Mouse (Mus musculus) heart, embryonic 12.5 days (tissue): ENCODE results near the gene Tpo. TPM values are rescaled to one million over a fixed set of nuclear protein-coding genes. Genes with fewer than 3 reads are reported as not detected.
A peak's percentile ranks its signal among the peaks of the same experiment; 100 is the strongest.

Experiments
- ATAC-seq: fragments of 200-750 bp; cut with Nextera tagmentation; 2 replicates; pipeline ENCODE4 v1.8.0; 2017; ENCODE audit warnings: moderate TSS enrichment, moderate library complexity; ENCODE audit not compliant: insufficient number of reproducible peaks, low FRiP score
- H3K27ac ChIP-seq: fragments of 300-500 bp; sonication (generic); 2 replicates; pipeline ENCODE4 v1.5.1; 2016; ENCODE audit warnings: mild to moderate bottlenecking, moderate library complexity; ENCODE audit not compliant: poor library complexity, severe bottlenecking
- H3K27me3 ChIP-seq: fragments of 300-500 bp; sonication (generic); replicated peaks from 2 replicates; pipeline ENCODE4 v1.6.1; 2016; ENCODE audit warnings: mild to moderate bottlenecking, moderate library complexity
- H3K36me3 ChIP-seq: fragments of 300-500 bp; sonication (generic); 2 replicates; pipeline ENCODE4 v1.6.1; 2016; ENCODE audit warnings: mild to moderate bottlenecking, moderate library complexity
- H3K4me1 ChIP-seq: fragments of 300-500 bp; sonication (generic); replicated peaks from 2 replicates; pipeline ENCODE4 v1.6.1; 2016; ENCODE audit warnings: mild to moderate bottlenecking
- H3K4me2 ChIP-seq: fragments of 300-500 bp; sonication (generic); 2 replicates; pipeline ENCODE4 v1.6.1; 2016; ENCODE audit warnings: mild to moderate bottlenecking, moderate library complexity
- H3K4me3 ChIP-seq: fragments of 300-500 bp; sonication (generic); 2 replicates; pipeline ENCODE4 v1.5.1; 2016; ENCODE audit warnings: mild to moderate bottlenecking
- H3K9ac ChIP-seq: fragments of 300-500 bp; sonication (generic); 2 replicates; pipeline ENCODE4 v1.6.1; 2016; ENCODE audit warnings: mild to moderate bottlenecking, moderate library complexity
- H3K9me3 ChIP-seq: fragments of 300-500 bp; sonication (generic); replicated peaks from 2 replicates; pipeline ENCODE4 v1.6.1; 2016; ENCODE audit warnings: mild to moderate bottlenecking, moderate library complexity
- WGBS: fragments of 180-500 bp; shearing (Covaris S2); methylation state at CpG from one replicate; pipeline ENCODE4 v1.1.7; 2016; 5-methylcytosine and 5-hydroxymethylcytosine counted together
- polyA plus RNA-seq: library from polyadenylated mRNA; unstranded; fragments of >200 nt; fragmentation: Nextera tagmentation; extraction: Ambion mirVana; gene quantifications from 2 replicates; pipeline ENCODE4 v1.2.1, GENCODE M21; 2016

Tpo gene
- polyA plus RNA-seq, 1 experiment from 2014 or later: 0.05 TPM

DNA sequence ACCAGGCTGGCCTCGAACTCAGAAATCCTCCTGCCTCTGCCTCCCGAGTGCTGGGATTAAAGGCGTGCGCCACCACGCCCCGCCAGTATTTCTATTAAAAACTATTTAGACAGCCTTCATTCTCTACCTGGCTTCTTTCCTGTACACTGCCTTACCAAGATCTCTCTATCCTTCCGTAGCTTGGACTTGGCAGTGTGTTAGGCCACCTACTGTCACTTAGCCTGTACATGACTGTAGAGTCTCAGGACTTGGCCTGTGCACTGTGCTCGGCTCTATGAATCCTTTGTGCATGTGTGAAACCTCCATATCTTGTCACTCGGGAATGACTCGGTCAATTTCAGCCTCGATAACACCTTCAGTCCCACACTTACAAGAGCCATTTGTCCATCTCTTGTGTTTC, 55.4 kb downstream of the Tpo start:
- H3K9ac ChIP-seq: no peak overlapping the region
- H3K27ac ChIP-seq: no peak overlapping the region
- no peak overlapping the region for H3K4me2 ChIP-seq
- peaks cover 15% of the 10 kb centered on the region for H3K4me1 ChIP-seq
- ATAC-seq: no peak
- 80% methylated on average over 11 of the region's 11 CpGs for WGBS
- no peaks in the 10 kb centered on the region for H3K27me3 ChIP-seq
- no peak overlapping the region for H3K4me3 ChIP-seq
- H3K36me3 ChIP-seq: no peaks in the 10 kb centered on the region
- H3K9me3 ChIP-seq: 0 out of 2 replicates have a peak, but pooled peaks cover 4% of the 10 kb centered on the region

DNA sequence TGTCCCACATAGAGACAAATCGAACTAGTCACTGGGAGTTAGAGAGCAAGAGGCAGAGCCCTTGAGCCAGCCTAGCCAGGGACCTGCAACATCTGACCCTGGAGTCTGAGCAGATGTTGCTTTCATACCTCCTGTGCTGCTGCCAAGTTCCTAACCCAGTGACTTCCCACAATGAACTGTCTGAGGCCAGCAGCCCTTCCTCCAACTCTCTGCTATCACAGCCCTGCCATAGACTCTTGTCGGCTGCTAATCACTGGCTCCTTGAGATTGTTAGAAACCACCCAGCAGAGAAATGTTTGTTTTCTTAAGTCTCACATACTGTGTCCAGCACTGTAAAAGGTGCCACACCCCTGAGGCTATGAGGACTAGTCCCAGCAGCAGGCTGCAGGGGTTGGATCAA, 56.1 kb downstream of the Tpo start:
- no peak overlapping the region for H3K4me3 ChIP-seq
- 0 out of 2 replicates have a peak, but pooled peaks cover 4% of the 10 kb centered on the region for H3K9me3 ChIP-seq
- H3K27me3 ChIP-seq: no peaks in the 10 kb centered on the region
- WGBS: 26% methylated on average over 2 of the region's 2 CpGs
- peaks cover 15% of the 10 kb centered on the region for H3K4me1 ChIP-seq
- ATAC-seq: peak; percentile 68; the same call in 1 of the 2 replicates
- H3K27ac ChIP-seq: no peak overlapping the region
- no peak overlapping the region for H3K9ac ChIP-seq
- H3K36me3 ChIP-seq: no peaks in the 10 kb centered on the region
- no peak overlapping the region for H3K4me2 ChIP-seq

DNA sequence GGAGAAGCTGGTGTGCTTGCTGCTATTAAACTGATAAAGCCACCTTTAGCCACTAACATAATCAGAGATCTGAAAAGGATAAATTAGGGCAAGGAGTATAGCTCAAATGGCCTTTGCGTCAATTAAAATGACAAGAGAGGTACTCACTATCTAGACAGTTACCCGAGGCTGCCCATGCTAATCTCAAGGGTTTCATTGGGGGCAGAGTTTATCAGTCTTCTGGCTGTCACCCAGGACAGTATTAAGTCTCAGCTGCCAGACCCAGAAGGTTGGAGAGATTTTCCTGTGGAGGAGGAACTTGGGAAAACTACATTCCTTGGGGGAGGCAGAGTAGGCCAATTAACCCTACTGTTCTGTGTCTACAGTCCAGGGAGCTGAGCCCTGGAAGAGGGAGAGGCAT, 63.1 kb downstream of the Tpo start:
- ATAC-seq: no peak
- no peak overlapping the region for H3K9ac ChIP-seq
- WGBS: 3% methylated on average over 2 of the region's 2 CpGs

DNA sequence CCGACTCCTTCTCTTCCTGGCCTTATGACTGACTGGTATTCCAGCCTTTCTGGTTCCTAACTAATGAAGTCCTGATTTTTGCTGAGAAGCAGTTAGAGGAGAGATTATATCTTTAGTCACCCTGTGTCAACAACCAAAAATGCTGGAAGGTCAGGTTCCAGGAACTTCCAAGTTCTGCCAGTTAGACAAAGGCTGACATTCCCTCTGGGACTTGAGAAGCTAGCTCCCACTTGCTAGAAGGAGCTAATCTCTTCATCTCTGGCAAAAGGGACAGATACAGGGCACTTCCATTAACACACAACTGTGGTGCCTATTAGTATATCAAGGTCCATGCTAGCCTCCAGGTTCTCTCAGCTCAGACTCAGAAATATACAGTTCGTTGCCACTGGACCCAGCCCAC, 64.6 kb downstream of the Tpo start:
- H3K9me3 ChIP-seq: no peaks in the 10 kb centered on the region
- H3K27ac ChIP-seq: no peak overlapping the region
- no peak overlapping the region for H3K4me3 ChIP-seq
- no peaks in the 10 kb centered on the region for H3K27me3 ChIP-seq
- ATAC-seq: no peak
- no peak overlapping the region for H3K9ac ChIP-seq
- peaks cover 12% of the 10 kb centered on the region for H3K4me1 ChIP-seq
- no peaks in the 10 kb centered on the region for H3K36me3 ChIP-seq
- H3K4me2 ChIP-seq: no peak overlapping the region
- 82% methylated on average over 2 of the region's 2 CpGs for WGBS

More for the DNA sequence above, 63.1 kb downstream of the Tpo start:
- no peaks in the 10 kb centered on the region for H3K27me3 ChIP-seq
- no peaks in the 10 kb centered on the region for H3K9me3 ChIP-seq
- no peak overlapping the region for H3K4me3 ChIP-seq
- H3K4me1 ChIP-seq: peaks cover 17% of the 10 kb centered on the region
- no peak overlapping the region for H3K27ac ChIP-seq
- no peak overlapping the region for H3K4me2 ChIP-seq
- H3K36me3 ChIP-seq: no peaks in the 10 kb centered on the region

DNA sequence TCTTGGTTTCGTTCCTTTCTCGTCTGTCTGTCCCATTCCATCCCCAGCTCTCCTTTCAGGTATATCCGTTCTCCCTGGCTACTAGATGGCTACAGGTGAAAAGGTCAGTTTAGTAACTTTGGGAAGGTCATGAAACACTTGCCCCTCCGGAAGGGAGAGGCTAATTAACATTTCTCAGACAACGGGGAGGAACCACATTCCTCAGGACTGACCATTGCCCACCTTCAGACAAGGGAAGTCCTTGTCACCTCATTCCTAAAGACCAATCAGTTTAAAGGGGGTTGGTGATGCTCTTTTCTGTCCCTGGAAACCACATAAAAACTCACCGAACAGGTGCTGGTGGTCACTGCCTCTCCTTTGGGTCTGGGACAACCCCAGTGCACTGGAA, 70.3 kb downstream of the Tpo start:
- no peak overlapping the region for H3K4me3 ChIP-seq
- no peaks in the 10 kb centered on the region for H3K36me3 ChIP-seq
- ATAC-seq: no peak
- no peak overlapping the region for H3K4me2 ChIP-seq
- H3K27ac ChIP-seq: no peak overlapping the region
- H3K27me3 ChIP-seq: peaks cover 12% of the 10 kb centered on the region
- 39% methylated on average over 6 of the region's 6 CpGs for WGBS
- peaks cover 6% of the 10 kb centered on the region for H3K4me1 ChIP-seq
- H3K9me3 ChIP-seq: no peaks in the 10 kb centered on the region
- H3K9ac ChIP-seq: no peak overlapping the region

DNA sequence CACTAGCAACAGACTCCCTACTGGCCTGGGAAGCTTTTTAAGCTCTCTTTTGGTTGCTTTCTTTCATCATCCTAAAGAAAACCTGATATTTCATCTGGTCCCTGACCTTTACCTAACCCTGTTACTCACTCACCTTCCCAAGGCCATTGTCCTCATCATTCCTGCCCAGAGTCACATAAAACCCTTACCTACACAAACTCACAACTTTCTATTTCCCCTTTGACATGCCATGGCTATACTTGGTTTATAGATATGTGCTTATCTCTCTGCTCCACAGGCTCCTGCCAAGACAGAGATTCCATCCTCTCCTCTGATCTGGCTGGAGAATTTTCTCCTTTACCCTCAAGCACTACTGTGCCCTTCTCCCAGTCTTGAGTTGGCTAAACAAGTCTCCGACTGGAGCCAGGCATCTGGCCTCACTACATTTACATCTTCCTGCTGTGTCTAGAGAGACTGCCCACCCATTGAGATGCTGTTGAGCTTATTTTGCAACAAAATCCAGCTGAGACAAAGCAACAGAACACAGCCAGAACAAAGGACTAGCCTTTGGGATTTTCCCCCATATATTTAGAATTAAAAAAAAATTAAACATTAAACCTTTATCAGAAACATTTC, 70.8 kb downstream of the Tpo start:
- no peak overlapping the region for H3K27ac ChIP-seq
- ATAC-seq: no peak

DNA sequence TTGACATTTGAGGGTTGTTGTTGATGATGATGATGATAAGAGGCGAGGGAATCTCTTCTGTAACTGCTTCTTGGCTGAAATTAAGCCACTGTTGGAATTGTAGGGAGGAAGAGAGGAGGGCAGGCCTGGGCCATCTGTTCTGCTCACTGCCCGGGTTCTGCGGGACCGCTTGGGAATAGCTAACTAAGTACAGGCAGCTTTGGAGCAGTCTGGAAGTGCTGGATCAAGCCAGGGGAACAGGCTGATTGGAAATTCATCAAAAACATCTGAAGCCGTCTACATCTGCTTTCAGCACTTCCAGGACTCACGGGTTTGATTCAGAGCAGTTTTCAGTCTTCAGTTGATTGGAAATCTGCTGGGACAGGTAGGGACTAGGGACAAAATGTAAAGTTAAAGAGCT, 74.4 kb downstream of the Tpo start:
- H3K9me3 ChIP-seq: no peaks in the 10 kb centered on the region
- H3K4me1 ChIP-seq: peaks cover 6% of the 10 kb centered on the region
- no peak overlapping the region for H3K27ac ChIP-seq
- H3K36me3 ChIP-seq: no peaks in the 10 kb centered on the region
- ATAC-seq: no peak
- H3K27me3 ChIP-seq: peaks cover 12% of the 10 kb centered on the region
- H3K9ac ChIP-seq: no peak overlapping the region
- no peak overlapping the region for H3K4me2 ChIP-seq
- H3K4me3 ChIP-seq: no peak overlapping the region
- WGBS: 37% methylated on average over 6 of the region's 6 CpGs

More for the DNA sequence above, 70.8 kb downstream of the Tpo start:
- Histone ChIP-seq H3K9me3 (no peaks in the 10 kb centered on the region), H3K36me3 (no peaks in the 10 kb centered on the region), H3K4me3 (no peak overlapping the region), H3K9ac (no peak overlapping the region), H3K4me1 (peaks cover 6% of the 10 kb centered on the region), H3K4me2 (no peak overlapping the region), H3K27me3 (peaks cover 12% of the 10 kb centered on the region)
- WGBS: 15% methylated on average over 1 of the region's 1 CpGs

DNA sequence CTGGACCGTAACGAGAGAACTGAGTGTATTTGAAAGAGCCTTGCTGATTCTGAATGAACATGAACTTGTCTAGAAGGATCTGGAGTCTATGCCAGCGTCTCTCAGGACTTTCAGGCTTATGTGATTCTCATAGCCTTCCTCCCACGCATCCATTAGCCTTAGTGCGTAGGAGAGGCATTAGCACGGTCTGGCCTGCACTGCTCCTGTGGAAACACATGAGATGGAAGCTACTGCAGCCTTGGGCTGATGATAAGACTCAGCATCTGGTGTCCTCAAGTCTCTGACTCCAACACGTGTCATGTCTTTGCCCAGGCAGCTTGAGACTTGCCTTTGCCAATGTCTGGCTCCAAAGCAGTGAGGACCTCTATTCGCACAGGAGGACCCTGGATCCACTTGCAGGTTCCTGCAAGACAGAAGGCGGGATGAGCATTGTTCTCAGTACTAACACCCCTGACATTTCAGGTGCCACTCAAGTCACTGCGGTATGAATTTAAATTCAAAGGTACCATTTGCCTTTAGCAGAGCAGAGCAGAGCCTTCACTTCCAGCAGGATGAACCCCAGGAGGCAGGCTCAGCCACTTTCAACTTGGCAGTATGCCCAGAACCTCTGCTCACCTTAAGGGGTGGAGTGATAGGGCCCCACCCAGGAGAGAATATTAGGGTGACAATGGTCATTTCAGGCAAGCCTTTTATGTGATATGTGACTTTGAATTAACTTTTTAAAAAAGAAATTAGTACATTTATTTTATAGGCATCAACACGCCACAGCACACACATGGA, 77.5 kb downstream of the Tpo start:
- H3K4me3 ChIP-seq: no peak overlapping the region
- no peak for ATAC-seq
- WGBS: 78% methylated on average over 11 of the region's 11 CpGs

DNA sequence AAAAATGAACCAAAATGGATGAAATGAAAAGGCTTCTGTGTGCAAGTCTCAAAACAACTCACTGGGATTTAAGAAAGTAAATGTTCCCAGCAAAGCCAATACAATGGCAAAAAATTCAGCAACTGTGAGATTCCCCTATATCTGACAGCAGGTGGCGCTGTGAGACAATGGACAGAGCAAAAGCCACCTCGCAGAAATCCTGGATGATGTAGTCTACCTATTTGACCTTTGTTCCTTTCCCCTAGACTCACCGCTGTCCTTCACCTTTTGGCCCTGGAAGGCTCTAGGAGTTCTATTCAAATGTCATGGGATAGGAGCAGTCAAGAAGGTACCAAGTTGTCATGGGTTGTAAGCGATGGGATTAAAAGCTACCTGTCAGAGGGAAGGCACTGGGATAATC, 82.2 kb downstream of the Tpo start:
- no peak overlapping the region for H3K9ac ChIP-seq
- no peaks in the 10 kb centered on the region for H3K36me3 ChIP-seq
- 19% methylated on average over 4 of the region's 4 CpGs for WGBS
- no peak overlapping the region for H3K4me3 ChIP-seq
- no peak for ATAC-seq
- peaks cover 14% of the 10 kb centered on the region; the same call in 1 of the 2 replicates for H3K27me3 ChIP-seq
- H3K9me3 ChIP-seq: no peaks in the 10 kb centered on the region
- no peak overlapping the region for H3K4me2 ChIP-seq
- no peak overlapping the region for H3K27ac ChIP-seq
- H3K4me1 ChIP-seq: no peaks in the 10 kb centered on the region; the same call in 1 of the 2 replicates

More for the DNA sequence above, 77.5 kb downstream of the Tpo start:
- H3K9ac ChIP-seq: no peak overlapping the region
- H3K4me1 ChIP-seq: no peaks in the 10 kb centered on the region; the same call in 1 of the 2 replicates
- H3K27ac ChIP-seq: no peak overlapping the region
- H3K4me2 ChIP-seq: no peak overlapping the region
- H3K9me3 ChIP-seq: no peaks in the 10 kb centered on the region
- H3K27me3 ChIP-seq: peaks cover 12% of the 10 kb centered on the region
- H3K36me3 ChIP-seq: no peaks in the 10 kb centered on the region

DNA sequence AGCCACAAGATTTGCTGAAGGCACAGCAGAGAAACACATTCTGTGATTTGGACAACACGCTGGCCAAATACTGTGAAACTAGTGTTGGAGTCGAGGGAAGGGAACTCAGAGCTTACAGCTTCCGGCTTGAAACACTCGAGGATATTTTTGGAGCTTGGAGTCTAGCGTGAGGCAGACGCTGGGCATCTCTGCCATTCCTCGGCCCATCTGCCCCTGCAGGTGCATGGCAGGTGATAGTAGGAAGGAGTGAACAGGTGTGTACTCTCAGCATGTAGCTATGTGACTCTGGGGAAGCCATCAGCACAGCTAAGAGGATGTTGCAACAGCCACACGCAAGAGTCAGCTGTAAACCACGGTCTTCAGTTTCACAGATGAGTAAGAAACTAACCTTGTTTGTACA, 82.6 kb downstream of the Tpo start:
- ATAC-seq: no peak
- no peaks in the 10 kb centered on the region for H3K9me3 ChIP-seq
- H3K4me3 ChIP-seq: no peak overlapping the region
- peaks cover 14% of the 10 kb centered on the region; the same call in 1 of the 2 replicates for H3K27me3 ChIP-seq
- no peak overlapping the region for H3K27ac ChIP-seq
- H3K9ac ChIP-seq: no peak overlapping the region
- 62% methylated on average over 9 of the region's 9 CpGs for WGBS
- H3K4me1 ChIP-seq: no peaks in the 10 kb centered on the region; the same call in 1 of the 2 replicates
- no peak overlapping the region for H3K4me2 ChIP-seq
- no peaks in the 10 kb centered on the region for H3K36me3 ChIP-seq

DNA sequence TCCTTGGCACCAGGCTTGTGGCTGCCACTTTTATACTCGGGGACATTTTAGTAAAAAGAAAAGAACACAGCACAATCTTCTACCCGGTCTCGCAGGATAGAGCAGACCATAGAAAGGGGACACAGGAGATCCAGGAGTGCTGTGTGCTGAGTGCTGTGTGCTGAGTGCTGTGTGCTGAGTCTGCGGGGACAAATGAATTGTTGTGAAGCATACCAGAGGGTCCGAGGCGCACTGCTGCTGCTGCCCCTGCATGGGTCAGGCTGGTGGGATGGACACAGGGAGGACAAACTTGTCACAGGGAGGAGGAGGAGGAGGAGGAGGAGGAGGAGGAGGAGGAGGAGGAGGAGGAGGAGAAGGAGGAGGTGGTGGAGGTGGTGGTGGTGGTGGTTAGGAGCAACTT, 83.6 kb downstream of the Tpo start:
- Histone ChIP-seq H3K4me2 (no peak overlapping the region), H3K27ac (no peak overlapping the region), H3K4me1 (no peaks in the 10 kb centered on the region; the same call in 1 of the 2 replicates), H3K36me3 (no peaks in the 10 kb centered on the region), H3K9ac (no peak overlapping the region), H3K27me3 (peaks cover 19% of the 10 kb centered on the region; the same call in 1 of the 2 replicates), H3K9me3 (no peaks in the 10 kb centered on the region), H3K4me3 (no peak overlapping the region)
- WGBS: 81% methylated on average over 6 of the region's 6 CpGs
- no peak for ATAC-seq
